Mouse (Mus musculus): ENCODE data around the gene Adam1b.
"Not testable (repeated sequence)": the region's sequence is repeated elsewhere in the genome, so short reads cannot be mapped to it uniquely, and the experiment has no call there.

Adam1b gene

DNA sequence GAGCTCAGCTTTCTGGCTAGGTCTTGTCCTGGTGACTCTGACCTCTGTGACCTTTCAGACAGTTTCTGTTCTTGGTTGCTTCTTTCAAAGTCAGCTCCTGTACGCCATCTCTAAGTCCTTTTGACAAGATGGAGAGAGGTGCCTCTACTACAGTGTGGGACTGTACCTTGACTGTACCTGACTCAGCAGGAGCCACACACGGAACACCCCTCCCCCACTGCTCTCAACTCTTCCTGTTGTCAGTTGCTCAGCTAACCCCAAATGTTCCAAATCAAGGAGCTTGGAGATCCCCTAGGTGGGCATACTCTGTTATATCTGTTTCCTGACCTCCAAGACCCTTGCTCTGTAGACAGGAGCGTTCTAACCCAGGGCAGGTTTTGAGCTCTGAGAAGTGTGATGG is at the start of gene Adam1b:
Gene Adam1b, minus strand, starts transcription at position 205 of the 400 bp plus-strand sequence.
- DNase-seq (ENCODE audit: low spot score), result no peak

DNA sequence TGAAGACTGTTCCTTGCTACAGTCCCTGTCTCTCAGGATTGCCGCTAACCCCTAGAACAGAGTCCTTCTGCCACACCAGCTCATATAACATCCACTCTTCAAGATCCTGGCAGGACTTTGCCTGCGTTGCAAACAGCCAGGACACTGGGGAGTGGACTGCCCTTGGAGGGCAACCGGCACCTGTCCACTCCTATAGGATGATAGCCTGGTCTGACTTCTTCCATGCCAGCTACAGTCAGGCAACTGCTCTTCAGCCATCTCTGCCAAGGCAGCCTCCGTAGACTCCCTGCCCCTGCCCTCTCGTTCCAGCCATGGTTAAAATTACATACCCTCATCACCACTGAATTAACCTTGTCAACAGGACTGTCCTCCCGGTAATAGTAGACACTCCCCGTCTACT is 46.0 kb upstream of the Adam1b start:
- no peak for DNase-seq (ENCODE audit: low spot score)

- DNase-seq (ENCODE audit: low spot score), result no peak
These were observed 43.8 kb upstream of the Adam1b start for GRCm38 (mm10) chr5:121547084-121547483.

DNA sequence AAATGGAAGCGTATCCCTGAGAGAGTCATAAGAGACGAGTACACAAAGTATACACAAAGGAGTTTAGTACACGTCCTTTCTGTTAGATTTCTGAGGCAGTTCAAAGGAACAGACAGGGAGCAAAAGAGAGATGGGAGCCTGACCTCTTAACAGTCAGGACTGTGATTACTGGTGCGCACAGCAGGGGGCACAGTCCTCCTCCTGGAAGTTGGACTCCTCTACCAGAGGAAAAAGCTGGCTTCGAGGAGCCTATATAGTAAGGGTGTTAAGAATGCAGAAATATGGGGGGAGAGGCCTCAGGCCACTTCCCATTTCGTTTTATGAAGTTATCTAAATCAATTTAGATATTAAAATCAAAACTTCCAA is 43.3 kb upstream of the Adam1b start:
- peak; percentile 22 for DNase-seq (ENCODE audit: low spot score)

GRCm38 (mm10) chr5:121545793-121546529 is 42.7 kb upstream of the Adam1b start, which contains the start of gene Mapkapk5:
Mapkapk5 (minus strand) TSS chr5:121545905.
- peak; percentile 93 for DNase-seq (ENCODE audit: low spot score)

DNA sequence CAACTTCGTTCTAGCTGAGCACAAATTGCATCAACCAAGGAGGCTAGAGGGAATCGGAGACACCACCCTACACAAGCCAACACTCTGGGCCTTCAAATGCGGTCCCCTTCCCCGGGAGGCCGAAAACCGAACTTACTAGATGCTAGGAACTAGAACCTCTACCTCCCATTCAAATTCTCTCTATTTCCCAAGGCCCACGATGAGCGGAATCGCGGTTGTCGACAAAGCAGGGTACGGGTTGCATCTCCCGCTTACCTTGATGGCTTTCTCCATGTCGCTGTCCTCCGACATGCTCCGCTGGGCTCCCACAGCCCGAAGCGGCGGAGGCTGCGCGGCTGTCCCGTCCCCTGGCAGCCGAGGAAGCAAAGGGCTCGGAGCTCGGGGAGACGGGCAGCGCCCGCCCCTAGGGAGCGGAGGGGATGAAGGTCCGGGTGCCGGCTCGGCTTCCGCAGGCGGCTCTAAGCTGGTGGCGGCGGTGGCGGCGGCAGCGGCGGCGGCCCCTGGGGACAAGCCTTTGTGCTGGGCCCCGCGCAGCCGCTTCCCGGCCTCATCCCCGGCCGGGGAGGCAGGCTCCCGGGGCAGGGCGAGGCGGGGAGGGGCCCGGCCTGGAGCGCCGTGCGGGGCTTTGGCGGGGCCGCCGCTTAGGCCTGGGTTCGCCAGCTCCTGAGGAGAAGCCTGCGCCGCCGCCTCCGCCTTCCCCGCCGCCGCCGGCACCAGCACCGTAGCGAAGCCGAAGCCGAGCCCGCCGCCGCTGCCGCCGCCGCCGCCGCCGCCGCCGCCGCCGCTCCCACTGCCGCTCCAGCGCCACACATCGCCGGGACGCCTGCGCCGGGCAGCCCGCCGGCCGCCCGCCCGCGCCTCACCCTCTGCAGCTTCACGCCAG is 41.9 kb upstream of the Adam1b start, which contains the start of the genes Adam1a and Gm42878:
Gene Adam1a, minus strand, starts transcription at position 573 of the 883 bp plus-strand sequence.
Gene Gm42878, minus strand, starts transcription at position 573 of the 883 bp plus-strand sequence.
- no peak for DNase-seq (ENCODE audit: low spot score)

GRCm38 (mm10) chr5:121543370-121543769 is 40.1 kb upstream of the Adam1b start:
- no peak for DNase-seq (ENCODE audit: low spot score)

DNA sequence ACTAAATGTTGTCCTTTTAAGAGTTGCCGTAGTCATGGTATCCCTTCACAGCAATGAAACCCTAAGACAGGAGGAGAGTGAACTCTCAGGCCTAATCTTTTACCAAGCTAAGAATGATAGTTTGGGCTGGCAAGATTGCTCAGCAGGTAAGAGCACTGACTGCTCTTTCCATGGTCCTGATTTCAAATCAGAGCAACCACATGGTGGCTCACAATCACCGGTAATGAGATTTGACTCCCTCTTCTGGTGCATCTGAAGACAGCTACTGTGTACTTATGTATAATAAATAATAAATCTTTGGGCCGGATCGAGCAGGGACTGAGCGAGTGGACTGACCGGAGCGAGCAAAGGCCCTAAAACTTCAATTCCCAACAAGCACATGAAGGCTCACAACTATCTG is 38.0 kb upstream of the Adam1b start:
- DNase-seq (ENCODE audit: low spot score), result no peak

DNA sequence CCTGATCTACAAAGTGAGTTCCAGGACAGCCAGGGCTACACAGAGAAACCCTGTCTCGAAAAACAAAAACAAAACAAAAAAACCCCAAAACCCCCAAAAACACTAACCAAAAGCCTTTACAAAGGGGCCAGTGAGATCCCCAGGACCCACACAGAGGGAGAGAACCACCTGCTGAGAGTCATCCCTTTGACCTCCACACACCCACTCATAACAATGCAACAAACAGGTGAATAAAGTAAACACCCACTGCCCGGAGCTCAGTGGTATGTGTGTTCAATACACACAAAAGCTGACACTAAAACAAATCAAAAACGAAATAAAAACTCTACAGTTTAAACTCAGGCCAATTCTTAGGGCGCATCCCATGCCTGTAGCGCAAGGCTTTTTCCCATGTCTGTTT is 36.8 kb upstream of the Adam1b start:
- no peak for DNase-seq (ENCODE audit: low spot score)

GRCm38 (mm10) chr5:121537588-121537987 is 34.4 kb upstream of the Adam1b start:
- no peak for DNase-seq (ENCODE audit: low spot score)

GRCm38 (mm10) chr5:121536921-121537555 is 33.8 kb upstream of the Adam1b start:
- DNase-seq (ENCODE audit: low spot score), result no peak

DNA sequence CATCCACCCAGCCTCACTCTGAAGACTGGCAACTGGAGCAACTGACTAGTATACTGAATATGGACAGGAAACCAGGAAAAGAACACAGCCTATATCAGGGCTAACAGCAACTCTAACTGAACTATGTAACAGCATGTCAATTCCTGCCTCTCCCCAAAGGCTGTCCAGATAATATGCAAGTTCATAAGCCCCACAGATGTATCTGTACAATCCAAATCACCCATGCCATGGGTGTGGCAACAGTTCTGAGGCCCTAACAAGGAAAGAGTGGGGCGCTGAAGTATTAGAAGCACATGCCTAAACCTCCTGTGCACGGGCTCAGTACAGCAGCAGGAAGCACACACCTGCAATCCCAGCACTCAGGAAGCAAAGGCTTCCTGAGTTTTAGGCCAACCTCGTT is 31.9 kb upstream of the Adam1b start:
- no peak for DNase-seq (ENCODE audit: low spot score)

DNA sequence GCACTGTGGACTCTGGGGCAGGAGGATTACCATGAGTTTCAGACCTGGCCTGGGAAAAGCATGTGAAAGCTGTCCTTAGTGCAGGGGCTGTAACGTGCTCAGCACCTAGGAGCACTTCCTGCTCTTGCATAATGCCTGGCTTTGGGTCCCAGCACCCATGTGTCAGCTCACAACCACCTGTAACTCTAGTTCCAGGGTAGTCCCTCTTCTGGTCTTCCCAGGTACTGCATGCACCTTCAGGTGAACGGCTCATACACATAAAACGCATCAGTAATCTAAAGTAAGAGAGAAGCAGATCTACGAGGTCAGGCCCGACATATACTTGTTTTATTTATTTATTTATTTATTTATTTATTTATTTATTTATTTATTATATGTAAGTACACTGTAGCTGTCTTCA is 31.3 kb upstream of the Adam1b start:
- no peak for DNase-seq (ENCODE audit: low spot score)

DNA sequence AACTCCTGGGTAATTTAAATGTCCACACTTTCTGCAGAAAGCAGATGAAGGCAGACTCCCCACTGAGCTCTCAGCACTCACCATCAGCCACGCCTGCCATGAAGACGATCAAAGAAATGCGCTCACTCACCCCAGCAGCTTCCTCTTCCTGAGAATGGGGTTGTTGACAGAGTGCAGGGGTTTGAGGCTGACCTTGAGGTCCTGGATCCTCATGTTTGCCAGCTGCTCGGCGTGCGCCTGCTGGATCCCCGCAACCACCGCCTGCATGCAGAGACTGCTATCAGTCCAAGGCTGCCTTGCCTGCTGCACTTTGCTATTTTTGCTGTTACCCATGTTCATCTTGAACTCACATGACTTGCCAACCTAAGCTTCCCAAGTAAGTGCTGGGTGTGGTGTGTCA is 23.7 kb upstream of the Adam1b start:
- no peak for DNase-seq (ENCODE audit: low spot score)

DNA sequence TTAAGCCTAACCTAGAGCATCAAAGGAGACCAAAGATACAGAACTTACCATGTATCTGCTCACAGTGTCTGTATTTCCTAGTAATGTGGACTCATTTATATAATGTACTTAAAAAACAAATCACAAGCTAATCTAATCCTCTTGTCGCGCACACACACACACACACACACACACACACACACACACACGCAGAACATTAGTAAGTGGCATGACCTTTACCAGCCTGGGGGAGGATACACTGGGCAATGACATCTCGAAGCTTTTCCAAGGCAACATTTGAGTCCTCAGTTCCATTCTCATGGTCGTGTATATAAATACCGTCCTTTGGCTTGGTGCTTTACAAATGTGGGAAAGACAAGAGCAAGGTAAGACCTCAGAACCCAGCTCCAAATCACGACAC is 23.3 kb upstream of the Adam1b start:
- DNase-seq (ENCODE audit: low spot score), result no peak

DNA sequence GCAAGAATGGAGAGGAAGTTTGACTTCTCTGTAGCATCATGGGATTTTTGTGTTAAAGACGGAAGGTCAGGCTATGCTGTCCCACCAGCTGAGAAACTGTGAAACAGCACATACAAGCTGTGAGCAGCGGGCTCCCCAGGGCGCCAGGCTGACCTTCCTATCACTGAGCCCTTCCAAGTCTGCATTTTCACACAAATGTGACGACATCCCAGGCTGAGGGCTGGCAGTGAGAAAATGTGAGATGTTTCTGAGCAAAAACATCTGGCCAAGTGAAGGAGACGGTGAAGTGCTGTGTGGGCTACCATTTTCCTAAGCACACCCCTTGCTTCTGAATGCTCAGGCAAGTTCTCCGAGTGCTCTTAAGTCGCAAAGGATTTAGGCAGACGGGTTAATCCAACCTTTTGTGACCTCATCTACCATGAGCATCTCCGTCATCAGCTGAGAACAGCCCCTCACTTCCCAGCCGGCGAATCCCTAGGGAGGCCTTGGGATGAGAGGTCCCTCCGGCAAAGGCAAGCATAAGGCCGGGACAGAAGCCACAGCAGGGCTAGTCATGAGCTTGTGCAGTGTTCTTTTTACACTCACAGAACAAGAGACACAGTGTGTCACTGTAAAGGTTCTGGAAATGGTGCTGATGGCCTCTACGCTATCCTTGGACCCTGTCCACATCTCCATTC is 22.7 kb upstream of the Adam1b start:
- DNase-seq (ENCODE audit: low spot score), result no peak

DNA sequence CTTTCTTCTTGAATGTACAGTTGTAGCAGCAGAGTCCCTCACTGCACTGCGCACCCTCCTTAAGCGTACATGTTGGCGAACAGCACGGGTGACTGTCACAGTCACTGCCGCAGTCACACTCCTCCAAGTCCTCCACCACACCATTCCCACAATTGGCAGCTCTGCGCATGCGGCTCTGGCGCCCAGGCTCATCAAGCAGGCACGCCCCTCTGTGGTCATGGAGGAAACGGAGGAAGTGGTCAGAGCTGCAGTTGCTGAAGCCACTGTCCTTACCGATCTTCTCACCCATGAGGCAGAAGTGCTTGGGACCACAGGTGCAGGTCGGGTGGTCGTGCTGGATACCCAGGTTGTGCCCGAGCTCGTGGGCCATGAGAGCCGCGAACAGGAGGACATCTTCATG is 16.5 kb upstream of the Adam1b start:
- not testable (repeated sequence) for DNase-seq (ENCODE audit: low spot score)

DNA sequence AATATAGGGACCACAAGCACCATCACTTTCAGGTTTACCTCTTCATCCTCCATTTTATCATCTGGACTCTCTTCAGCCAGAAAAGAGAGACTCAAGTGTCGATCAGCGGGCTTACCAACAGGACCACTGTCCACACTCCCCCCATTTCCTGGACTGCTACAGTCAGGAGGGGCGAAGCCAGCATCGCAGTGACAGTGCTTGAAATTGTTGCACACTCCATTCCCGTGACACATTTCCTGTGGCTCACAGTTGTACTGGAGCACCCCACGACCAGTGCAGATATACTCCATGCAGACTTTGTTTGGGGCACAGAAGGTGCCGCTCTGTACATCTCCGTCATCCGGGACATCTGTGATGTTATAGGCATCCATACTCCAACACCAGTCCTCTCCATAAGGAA is 15.7 kb upstream of the Adam1b start:
- DNase-seq (ENCODE audit: low spot score), result no peak

- no peak for DNase-seq (ENCODE audit: low spot score)
These were observed 6.8 kb upstream of the Adam1b start for GRCm38 (mm10) chr5:121510009-121510408.

- DNase-seq (ENCODE audit: low spot score), result no peak
These were observed 3.6 kb upstream of the Adam1b start for GRCm38 (mm10) chr5:121506846-121507245.

DNA sequence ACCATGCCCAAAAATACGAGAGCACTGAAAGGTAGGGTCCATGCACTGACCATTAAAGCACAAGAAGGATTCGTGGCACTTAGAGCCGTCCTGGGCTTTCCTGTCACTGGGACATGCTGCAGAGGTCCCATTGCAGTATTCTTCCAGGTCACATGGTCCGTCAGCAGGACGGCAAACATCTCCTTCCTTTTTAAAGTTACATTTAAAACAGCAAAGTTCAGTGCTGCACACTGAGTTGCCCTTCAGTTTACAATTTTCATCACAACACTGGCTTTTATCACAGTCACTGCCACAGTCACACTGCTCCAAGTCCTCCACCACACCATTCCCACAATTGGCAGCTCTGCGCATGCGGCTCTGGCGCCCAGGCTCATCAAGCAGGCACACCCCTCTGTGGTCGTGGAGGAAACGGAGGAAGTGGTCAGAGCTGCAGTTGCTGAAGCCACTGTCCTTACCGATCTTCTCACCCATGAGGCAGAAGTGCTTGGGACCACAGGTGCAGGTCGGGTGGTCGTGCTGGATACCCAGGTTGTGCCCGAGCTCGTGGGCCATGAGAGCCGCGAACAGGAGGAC is 1.7 kb downstream of the Adam1b start:
- DNase-seq (ENCODE audit: low spot score), result not testable (repeated sequence)

- no peak for DNase-seq (ENCODE audit: low spot score)
These were observed 2.5 kb downstream of the Adam1b start for GRCm38 (mm10) chr5:121500719-121501118.
